Mouse (Mus musculus) CD4-positive, CD25-positive, alpha-beta regulatory T cell, adult 4 months (primary cell): ENCODE results near the gene Prkn. TPM values are rescaled to one million over a fixed set of nuclear protein-coding genes. Genes with fewer than 3 reads are reported as not detected.

Experiments used
- ATAC-seq: one replicate; pipeline ENCODE4 v1.8.0; 2017
- polyA plus RNA-seq, 2 experiments: library from polyadenylated mRNA; unstranded; fragments of 100-300 nt; shearing (Covaris generic); gene quantifications; one replicate each; pipeline ENCODE4 v1.2.1; 2017

Gene Prkn
- polyA plus RNA-seq, 2 experiments from 2014 or later = 0.32 TPM; not detected in 1

- ATAC-seq = no peak
Measured at GRCm38 (mm10) chr17:11541928-11542623, 701.9 kb downstream of the Prkn start.

- no peak for ATAC-seq
Measured at GRCm38 (mm10) chr17:11550562-11550961, 710.4 kb downstream of the Prkn start.

- ATAC-seq = no peak
Measured at GRCm38 (mm10) chr17:11565681-11566080, 725.5 kb downstream of the Prkn start.

GRCm38 (mm10) chr17:11570392-11570791, 730.2 kb downstream of the Prkn start:
- ATAC-seq = no peak

GRCm38 (mm10) chr17:11573666-11574065, 733.5 kb downstream of the Prkn start:
- ATAC-seq = no peak

- ATAC-seq = no peak
Measured at GRCm38 (mm10) chr17:11585491-11585890, 745.3 kb downstream of the Prkn start.

GRCm38 (mm10) chr17:11607931-11608330, 767.7 kb downstream of the Prkn start:
- no peak for ATAC-seq

- ATAC-seq = no peak
Measured at GRCm38 (mm10) chr17:11611459-11611858, 771.3 kb downstream of the Prkn start.

GRCm38 (mm10) chr17:11612801-11613531, 772.8 kb downstream of the Prkn start:
- ATAC-seq = no peak

GRCm38 (mm10) chr17:11617552-11617951, 777.4 kb downstream of the Prkn start:
- ATAC-seq = no peak

- ATAC-seq = no peak
Measured at GRCm38 (mm10) chr17:11618886-11619590, 778.9 kb downstream of the Prkn start.

GRCm38 (mm10) chr17:11620770-11621169, 780.6 kb downstream of the Prkn start:
- ATAC-seq = no peak

- no peak for ATAC-seq
Measured at GRCm38 (mm10) chr17:11621492-11621891, 781.3 kb downstream of the Prkn start.

GRCm38 (mm10) chr17:11626306-11626705, 786.1 kb downstream of the Prkn start:
- no peak for ATAC-seq

- no peak for ATAC-seq
Measured at GRCm38 (mm10) chr17:11635121-11635520, 794.9 kb downstream of the Prkn start.

GRCm38 (mm10) chr17:11637642-11638041, 797.5 kb downstream of the Prkn start:
- no peak for ATAC-seq

- ATAC-seq = no peak
Measured at GRCm38 (mm10) chr17:11638451-11638850, 798.3 kb downstream of the Prkn start.

- no peak for ATAC-seq
Measured at GRCm38 (mm10) chr17:11639786-11640185, 799.6 kb downstream of the Prkn start.

GRCm38 (mm10) chr17:11642328-11642727, 802.1 kb downstream of the Prkn start:
- no peak for ATAC-seq

- no peak for ATAC-seq
Measured at GRCm38 (mm10) chr17:11644016-11644415, 803.8 kb downstream of the Prkn start.

- ATAC-seq = no peak
Measured at GRCm38 (mm10) chr17:11644873-11645464, 804.8 kb downstream of the Prkn start.

GRCm38 (mm10) chr17:11656397-11656796, 816.2 kb downstream of the Prkn start:
- ATAC-seq = no peak

GRCm38 (mm10) chr17:11656878-11657277, 816.7 kb downstream of the Prkn start:
- ATAC-seq = no peak
